Comparison of ENCODE assay signal across 12 mouse cellular contexts in genomic region chr2:166141910-166142309, GRCm38 (mm10). TPM values are rescaled to one million over a fixed set of nuclear protein-coding genes. Genes with fewer than 3 reads are reported as not detected.
DNase-seq lines count a peak whose midpoint lies in the region; ATAC-seq and TF ChIP-seq lines count a peak whose summit lies in the region.
"Had no signal": no experiment of that assay in that cellular context is flagged by ENCODE, and none has a peak within 500 bp of the region (broad histone marks: within the 10 kb centered on the region; RNA-seq: fewer than 3 reads in every experiment).

No protein-coding gene starts in this region.

- TF ChIP-seq CTCF in kidney, adult 2 months (conservative IDR thresholded peaks at IDR 0.05; ENCODE audit: insufficient read depth, insufficient read length, low read depth, low read length): no peak

- in situ Hi-C loops in ES-E14 (cut with MboI; ENCODE audit: low sequenced_read_pairs in 2 of 2, unreplicated experiment in 2 of 2): no loop called here

- H3K4me3 ChIP-seq in heart, embryonic 10.5 days: no peak overlapping the region
- no peak overlapping the region for H3K4me3 ChIP-seq in kidney, adult 2 months (ENCODE audit: insufficient read depth, low read depth, low read length)
- H3K4me3 ChIP-seq in ES-E14 (ENCODE audit: insufficient read depth in 1 of 2, low read depth in 1 of 2, low read length in 2 of 2, poor library complexity in 1 of 2, severe bottlenecking in 1 of 2): no peak overlapping the region
- H3K4me3 ChIP-seq in limb, embryonic 13.5 days: no peak overlapping the region

- H3K36me3 ChIP-seq in heart, embryonic 10.5 days: peaks cover 21% of the 10 kb centered on the region
- H3K36me3 ChIP-seq in kidney, adult 2 months (ENCODE audit: control insufficient read depth, insufficient read depth, low read length): no peaks in the 10 kb centered on the region
- H3K36me3 ChIP-seq in ES-E14 (ENCODE audit: control insufficient read depth, insufficient read depth, low read length, poor library complexity, severe bottlenecking): peaks cover 10% of the 10 kb centered on the region; the same call in 1 of the 2 replicates
- peaks cover 44% of the 10 kb centered on the region for H3K36me3 ChIP-seq in limb, embryonic 13.5 days

- H3K4me2 ChIP-seq in limb, embryonic 13.5 days (replicated peaks): no peak overlapping the region
- H3K4me2 ChIP-seq: liver, embryonic 11.5 days had no signal

- DNase-seq in heart, embryonic 10.5 days (ENCODE audit: low spot score): no peak
- no peak for DNase-seq in heart, postnatal 36 days
- peak; percentile 48 for DNase-seq in kidney, adult 2 months
- no peak for DNase-seq in kidney, postnatal 25 days
- no peak for DNase-seq in ES-E14 (ENCODE audit: low read depth, low spot score)
- DNase-seq in gastrocnemius, adult 18-20 months (ENCODE audit: low spot score): no peak
- no peak for DNase-seq in frontal cortex, postnatal 36 days (ENCODE audit: low spot score in 2 of 2)
- DNase-seq: B cell, adult 2 months; cerebellum, adult 11 months; lung, postnatal 14 days had no signal

- no peak for TF ChIP-seq POLR2A in kidney, adult 2 months (IDR thresholded peaks at IDR 0.05; ENCODE audit: low read depth, low read length)

- peak overlapping the region; percentile 72 for H3K27ac ChIP-seq in heart, embryonic 10.5 days
- H3K27ac ChIP-seq in kidney, adult 2 months (ENCODE audit: insufficient read depth, low read depth, low read length): peak overlapping the region; percentile 43; the same call in 1 of the 2 replicates
- H3K27ac ChIP-seq in ES-E14 (ENCODE audit: insufficient read depth, low read depth, low read length, poor library complexity, severe bottlenecking): peak overlapping the region; percentile 59; the same call in 1 of the 2 replicates
- peak overlapping the region; percentile 96 for H3K27ac ChIP-seq in limb, embryonic 13.5 days

- intact Hi-C loops in heart, postnatal 36 days (cut with DNase I): no loop called here

- WGBS in heart, embryonic 10.5 days: 53% methylated on average over 1 of the region's 1 CpGs
- WGBS in kidney, adult 2 months: 77% methylated on average over 1 of the region's 1 CpGs
- 55% methylated on average over 1 of the region's 1 CpGs for WGBS in limb, embryonic 13.5 days

- H3K4me1 ChIP-seq in heart, embryonic 10.5 days: peaks cover 90% of the 10 kb centered on the region
- peaks cover 34% of the 10 kb centered on the region for H3K4me1 ChIP-seq in kidney, adult 2 months (ENCODE audit: control insufficient read depth, insufficient read depth, low read length)
- H3K4me1 ChIP-seq in ES-E14 (ENCODE audit: control insufficient read depth in 2 of 2, insufficient read depth in 2 of 2, low read length in 2 of 2, poor library complexity in 1 of 2): peaks cover 21 to 69% of the 10 kb centered on the region in 2 experiments
- peaks cover 72% of the 10 kb centered on the region for H3K4me1 ChIP-seq in limb, embryonic 13.5 days

- no peak for ATAC-seq in limb, embryonic 13.5 days (ENCODE audit: low FRiP score, low read depth)

- peak overlapping the region; percentile 29; the same call in 1 of the 2 replicates for H3K9ac ChIP-seq in ES-E14 (ENCODE audit: insufficient read depth, low read depth, low read length, poor library complexity, severe bottlenecking)
- H3K9ac ChIP-seq in limb, embryonic 13.5 days: peak overlapping the region; percentile 48; the same call in 1 of the 2 replicates

- H3K9me3 ChIP-seq in heart, embryonic 10.5 days: no peaks in the 10 kb centered on the region
- no peaks in the 10 kb centered on the region for H3K9me3 ChIP-seq in ES-E14 (ENCODE audit: control insufficient read depth, insufficient read depth, low read depth, low read length)
- H3K9me3 ChIP-seq in limb, embryonic 13.5 days: no peaks in the 10 kb centered on the region

- H3K27me3 ChIP-seq in heart, embryonic 10.5 days (ENCODE audit: insufficient read depth, poor library complexity, severe bottlenecking): no peaks in the 10 kb centered on the region
- no peaks in the 10 kb centered on the region for H3K27me3 ChIP-seq in kidney, adult 2 months (replicated peaks; ENCODE audit: control insufficient read depth, insufficient read depth, low read length)
- no peaks in the 10 kb centered on the region for H3K27me3 ChIP-seq in limb, embryonic 13.5 days

TF ChIP-seq in ES-E14, 5 proteins besides CTCF, POLR2A, EP300 and RAD21:
- TF ChIP-seq MAFK (IDR thresholded peaks at IDR 0.05; ENCODE audit: insufficient read depth, low read depth, low read length) (no peak), ZNF384 (IDR thresholded peaks at IDR 0.05; ENCODE audit: low read depth, low read length) (no peak), CHD2 (IDR thresholded peaks at IDR 0.05; ENCODE audit: low read depth, low read length) (no peak), ZC3H11A (IDR thresholded peaks at IDR 0.05; ENCODE audit: borderline replicate concordance, low read depth, low read length) (no peak), HCFC1 (IDR thresholded peaks at IDR 0.05; ENCODE audit: borderline replicate concordance, insufficient read depth, low read length) (no peak)

RNA-seq across cellular contexts. Expression of gene Sulf2, which starts 13.6 kb away (rescaled TPM):
- polyA plus RNA-seq in heart, embryonic 10.5 days (2016; fragmentation: Nextera tagmentation; extraction: Ambion mirVana): 94.7 and 103 TPM in 2 replicates
- 10 to 100 TPM; 37.9 to 42.1 TPM for total RNA-seq in heart, postnatal 36 days (2021)
- polyA plus RNA-seq in kidney, adult 2 months (2012; rRNA removed): 18.6 and 23.8 TPM in 2 replicates
- 102 and 164 TPM in 2 replicates for total RNA-seq in ES-E14 (2012; rRNA removed)
- polyA plus RNA-seq in limb, embryonic 13.5 days (2015; fragmentation: Nextera tagmentation; extraction: Ambion mirVana): 171 and 181 TPM in 2 replicates
- total RNA-seq in gastrocnemius, adult 18-20 months (2021): 10 to 100 TPM in 1 of 2 experiments, 1 to 10 TPM in 1; 8.7 to 12.3 TPM

Comparison
In these comparisons a context has a peak if more than half of its experiments do, and no peak if none do; other contexts are left out.
1. H3K27ac ChIP-seq: peak in every context shown above with its lines; median percentile 96 in limb, embryonic 13.5 days; 72 in heart, embryonic 10.5 days; 59 in ES-E14; 43 in kidney, adult 2 months.